Mouse (Mus musculus) naive thymus-derived CD4-positive, alpha-beta T cell, adult 2 months (primary cell): ENCODE measurements around the gene Zswim4.

Experiments
- DNase-seq: peaks from one replicate; pipeline ENCODE4 v3.0.0-alpha.2; 2011; ENCODE audit warnings: low read depth

Gene Zswim4

GRCm38 (mm10) chr8:84236998-84237473, at the start of gene Zswim4:
Gene Zswim4, minus strand, starts transcription at chr8:84237055.
- DNase-seq: peak; percentile 100

- DNase-seq: peak; percentile 64
Observed at GRCm38 (mm10) chr8:84285665-84286064, 48.8 kb upstream of the Zswim4 start.

DNA sequence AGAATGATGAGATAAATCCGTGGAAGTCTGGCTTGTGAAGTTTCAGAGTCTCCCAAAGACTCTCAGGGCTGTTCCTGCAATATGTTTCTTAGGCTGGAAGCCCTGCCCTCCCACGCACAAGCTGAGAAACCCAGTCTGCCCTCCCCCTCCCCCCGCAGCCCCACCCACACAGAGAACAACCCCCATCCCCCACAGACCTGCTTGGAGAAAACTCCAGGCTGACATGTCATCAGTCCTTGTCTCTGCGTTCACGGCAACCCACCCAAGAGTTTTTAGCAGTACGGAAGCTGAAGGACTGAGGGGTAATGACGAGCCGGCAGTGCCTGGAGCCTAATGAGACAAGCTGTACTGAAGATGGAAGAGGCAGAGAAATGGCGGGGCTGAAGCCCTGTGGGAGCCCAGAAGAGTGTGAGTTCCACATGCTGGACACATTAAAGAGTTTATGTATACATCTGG, 47.8 kb upstream of the Zswim4 start:
- DNase-seq: no peak

DNA sequence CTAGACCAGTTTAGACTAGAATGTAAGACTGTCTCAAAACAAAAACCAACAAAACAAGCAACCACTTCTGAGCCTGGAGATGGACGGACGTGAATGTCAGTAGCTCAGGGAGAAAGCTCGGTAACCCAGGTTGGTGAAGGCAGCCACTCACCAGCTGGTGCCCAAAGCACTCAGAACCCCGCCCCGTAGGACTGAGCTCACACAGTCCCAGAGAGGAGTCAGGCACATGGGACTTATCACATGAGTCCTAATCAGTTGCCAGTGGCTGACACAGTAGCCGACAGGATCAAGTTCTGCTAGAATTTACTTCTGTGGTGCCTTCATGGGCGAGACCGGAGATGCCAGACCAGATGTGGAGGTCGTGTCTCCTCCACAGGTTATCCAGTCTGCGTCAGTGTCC, 43.9 kb upstream of the Zswim4 start:
- no peak for DNase-seq

- no peak for DNase-seq
Observed at GRCm38 (mm10) chr8:84276447-84276846, 39.6 kb upstream of the Zswim4 start.

GRCm38 (mm10) chr8:84273968-84274367, 37.1 kb upstream of the Zswim4 start:
- DNase-seq: no peak

- DNase-seq: no peak
Observed at GRCm38 (mm10) chr8:84272302-84272701, 35.4 kb upstream of the Zswim4 start.

DNA sequence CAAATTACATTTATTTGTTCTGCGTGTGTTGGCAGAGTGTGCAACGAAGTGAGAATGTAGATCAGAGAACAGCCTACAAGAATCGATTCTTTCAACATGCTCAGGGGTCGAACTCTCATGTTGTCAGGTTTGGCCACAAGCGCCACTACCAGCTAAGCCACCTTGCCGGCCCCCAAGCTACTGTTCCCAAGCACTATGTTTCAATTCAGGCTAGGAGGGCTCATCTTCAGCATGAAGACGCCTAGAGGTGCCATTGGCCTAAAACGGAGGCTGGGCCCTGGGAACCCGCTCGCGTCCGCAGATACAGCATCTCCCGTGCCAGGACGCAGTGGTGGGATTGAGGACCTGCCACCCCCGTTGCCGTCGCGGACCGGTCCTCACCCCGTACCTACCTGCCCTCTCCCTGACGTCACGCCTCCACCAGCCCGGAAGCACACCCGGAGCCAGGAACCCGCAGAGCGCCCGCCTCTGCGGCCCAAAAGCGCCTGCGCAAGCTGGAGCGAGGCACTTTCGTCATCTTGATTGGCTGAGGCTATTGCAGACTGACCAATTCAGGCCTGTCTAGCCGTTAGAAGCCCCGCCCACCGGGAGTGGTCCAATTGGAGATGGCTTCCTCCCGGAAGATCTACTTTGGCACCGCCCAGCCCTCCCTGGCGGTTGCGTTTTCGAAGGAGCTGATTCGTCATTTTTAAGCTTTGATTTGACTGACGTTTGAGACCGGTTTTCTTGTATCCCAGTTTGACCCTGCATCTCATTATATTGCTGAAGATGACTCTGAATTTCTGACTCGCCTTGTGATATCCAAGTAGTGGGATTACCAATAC, 33.3 kb upstream of the Zswim4 start, which contains the start of gene Ccdc130:
Gene Ccdc130, minus strand, starts transcription at position 431 of the 824 bp plus-strand sequence.
- DNase-seq: peak; percentile 100

GRCm38 (mm10) chr8:84261098-84261497, 24.2 kb upstream of the Zswim4 start:
- DNase-seq: no peak

DNA sequence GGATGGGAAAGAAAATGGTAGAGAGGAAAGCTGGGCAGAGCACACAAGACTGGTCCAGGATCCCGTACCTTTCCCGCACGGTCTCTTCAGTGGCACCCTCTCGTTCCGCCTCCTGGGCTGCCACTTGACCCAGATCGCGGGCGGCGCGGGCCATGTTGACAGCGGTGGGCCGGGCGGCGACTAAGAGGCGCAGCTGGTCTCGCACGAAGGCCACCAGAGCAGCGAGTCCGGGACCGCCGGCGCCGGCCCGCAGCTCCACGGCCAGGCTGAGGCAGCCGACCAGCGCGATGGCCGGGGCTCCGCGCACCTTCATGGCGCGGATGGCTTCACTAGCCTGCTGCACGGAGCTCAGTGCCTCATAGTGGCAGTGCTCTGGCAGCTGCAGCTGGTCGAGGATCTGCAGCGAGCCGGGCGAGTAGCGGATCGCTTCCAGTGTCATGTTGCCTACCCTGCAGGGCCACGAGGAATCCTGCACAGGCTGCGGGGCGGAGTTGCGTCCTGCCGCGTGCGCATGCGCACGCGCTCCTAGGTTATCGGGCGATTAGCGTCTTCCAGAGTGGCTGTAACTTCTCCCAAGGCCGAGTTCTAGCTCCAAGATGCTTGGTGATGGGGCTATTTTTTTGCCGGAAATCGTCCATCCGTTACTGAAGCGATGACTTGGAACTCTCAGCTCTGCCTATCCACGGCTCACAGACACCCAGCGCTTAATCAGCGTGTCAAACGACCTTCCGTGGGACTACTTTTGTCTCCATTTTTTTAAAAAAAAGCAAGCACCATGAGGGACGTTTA, 20.2 kb upstream of the Zswim4 start, which contains the start of gene Mri1:
Gene Mri1, minus strand, starts transcription at position 505 of the 789 bp plus-strand sequence.
- DNase-seq: peak; percentile 93

- DNase-seq: peak; percentile 80
Observed at GRCm38 (mm10) chr8:84256458-84256821, 19.6 kb upstream of the Zswim4 start.

DNA sequence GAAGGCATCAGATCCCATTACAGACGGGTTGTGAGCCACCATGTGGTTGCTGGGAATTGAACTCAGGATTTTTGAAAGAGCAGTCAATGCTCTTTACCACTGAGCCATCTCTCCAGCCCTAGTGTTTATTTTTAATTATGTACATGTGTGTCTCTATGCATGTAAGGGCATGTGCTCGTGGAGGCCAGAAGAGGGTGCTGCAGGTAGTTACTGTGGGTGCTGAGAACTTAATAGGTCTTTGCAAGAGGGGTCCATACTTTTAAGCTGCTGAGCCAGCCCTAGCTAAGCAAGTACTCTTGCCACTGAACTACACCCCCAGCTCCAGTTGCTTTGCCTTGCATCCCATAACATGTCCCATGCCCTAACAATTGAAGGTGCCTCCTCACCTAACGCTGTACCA, 19.0 kb upstream of the Zswim4 start:
- DNase-seq: peak; percentile 46

GRCm38 (mm10) chr8:84249257-84250170, 12.7 kb upstream of the Zswim4 start, which contains the start of gene D8Ertd738e:
Gene D8Ertd738e, minus strand, starts transcription at chr8:84249719.
- DNase-seq: peak; percentile 97

DNA sequence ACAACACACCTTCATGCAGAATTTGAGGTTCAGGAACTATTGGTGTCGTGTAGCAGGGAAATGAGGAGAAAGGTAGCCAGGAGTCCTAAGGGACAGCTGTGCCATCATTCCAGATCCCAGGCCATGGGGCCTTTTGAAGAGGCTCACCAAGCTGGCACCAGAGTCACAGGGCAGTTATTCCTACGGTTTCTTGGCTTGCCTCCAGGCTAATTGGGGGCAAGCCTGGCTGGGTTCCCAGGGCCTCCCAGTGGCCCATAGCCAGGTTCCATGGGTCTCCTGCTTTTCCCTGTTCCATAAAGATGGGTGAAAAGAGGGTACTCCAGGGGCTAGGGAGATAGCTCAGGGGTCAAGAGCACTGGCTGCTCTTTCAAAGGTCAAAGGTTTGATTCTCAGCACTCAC, 5.0 kb upstream of the Zswim4 start:
- no peak for DNase-seq

DNA sequence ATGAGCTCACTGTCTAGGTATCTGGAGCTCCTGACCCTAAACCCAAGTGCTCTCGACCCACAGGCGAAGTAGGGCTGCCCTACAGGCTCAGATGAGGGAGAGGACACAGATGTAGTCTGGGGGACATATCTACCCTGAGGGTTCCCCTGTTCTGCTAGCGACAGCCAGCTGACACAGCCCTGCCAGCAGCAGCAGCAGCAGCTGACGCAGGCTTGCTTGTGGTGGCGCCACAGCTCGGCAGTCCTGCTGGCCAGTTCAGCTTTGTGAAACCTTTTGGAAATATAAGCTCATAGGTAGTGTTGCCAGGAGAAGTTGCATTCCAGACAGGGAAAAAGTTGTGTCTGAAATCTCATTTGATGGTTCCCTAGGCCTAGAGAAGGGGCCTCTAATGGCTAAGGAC, 4.3 kb upstream of the Zswim4 start:
- DNase-seq: no peak

GRCm38 (mm10) chr8:84237542-84238229, 831 bp upstream of the Zswim4 start:
- DNase-seq: no peak

- DNase-seq: peak; percentile 40
Observed at GRCm38 (mm10) chr8:84236410-84236997, 351 bp downstream of the Zswim4 start.

- DNase-seq: peak; percentile 48
Observed at GRCm38 (mm10) chr8:84235746-84236409, 977 bp downstream of the Zswim4 start.

- DNase-seq: no peak
Observed at GRCm38 (mm10) chr8:84233055-84233454, 3.8 kb downstream of the Zswim4 start.

GRCm38 (mm10) chr8:84230735-84231134, 6.1 kb downstream of the Zswim4 start:
- no peak for DNase-seq
